Mouse (Mus musculus) adipose tissue, adult 10 weeks (tissue): ENCODE results near the gene C6. TPM values are rescaled to one million over a fixed set of nuclear protein-coding genes. Genes with fewer than 3 reads are reported as not detected.

Experiments used
- polyA plus RNA-seq: library from polyadenylated mRNA; stranded (reverse); fragments of 350-450 nt; fragmentation: Illumina TruSeq; extraction: RNeasy Lipid Tissue Mini Kit (QIAGEN cat#74804); gene quantifications from one replicate; pipeline ENCODE4 v1.2.3, GENCODE M21; 2014; ENCODE audit warnings: low read depth, low replicate concordance

Gene C6
- polyA plus RNA-seq: 17.1 TPM

GRCm38 (mm10) chr15:4726830-4727310 lies at the start of gene C6:
TSS of gene C6 (plus strand) at chr15:4727175.

Other genes starting within 250 kb of the C6 start
- 10.4 TPM for gene Mroh2b, start 171.6 kb downstream of the C6 start, polyA plus RNA-seq